Mouse (Mus musculus) spleen, adult 2 months (tissue): ENCODE results near the gene Ppan. TPM values are rescaled to one million over a fixed set of nuclear protein-coding genes. Genes with fewer than 3 reads are reported as not detected.
A peak's percentile ranks its signal among the peaks of the same experiment; 100 is the strongest.

ENCODE experiments used
- DNase-seq, 2 experiments: peaks; one replicate each; pipeline versions ENCODE4 v3.0.0 to v3.0.0-alpha.2; 2012 to 2021; ENCODE audit warnings: low spot score in 2 of 2, low read depth in 1 of 2
- H3K27ac ChIP-seq: fragments of 200-500 bp; 2 replicates; pipeline ENCODE4 v1.5.1; 2012; ENCODE audit warnings: low read length, inconsistent platforms; ENCODE audit not compliant: insufficient read depth
- H3K27me3 ChIP-seq: fragments of 200-500 bp; 2 replicates; pipeline ENCODE4 v1.6.1; 2012; ENCODE audit warnings: mild to moderate bottlenecking, moderate library complexity, low read length, inconsistent platforms; ENCODE audit not compliant: control insufficient read depth, insufficient read depth
- H3K36me3 ChIP-seq: fragments of 200-500 bp; 2 replicates; pipeline ENCODE4 v1.6.1; 2012; ENCODE audit warnings: mild to moderate bottlenecking, low read length, inconsistent platforms; ENCODE audit not compliant: control insufficient read depth, insufficient read depth
- H3K4me1 ChIP-seq: fragments of 200-500 bp; 2 replicates; pipeline ENCODE4 v1.6.1; 2011; ENCODE audit warnings: inconsistent platforms; ENCODE audit not compliant: control insufficient read depth, insufficient read depth, insufficient read length
- H3K4me3 ChIP-seq: fragments of 200-500 bp; 2 replicates; pipeline ENCODE4 v1.5.1; 2011; ENCODE audit warnings: mild to moderate bottlenecking, inconsistent platforms; ENCODE audit not compliant: insufficient read depth, insufficient read length; ENCODE audit errors: extremely low read depth
- CTCF ChIP-seq: fragments of 200-500 bp; IDR thresholded peaks from 2 replicates; pipeline ENCODE4 v1.5.1; 2011; ENCODE audit warnings: mild to moderate bottlenecking, inconsistent platforms; ENCODE audit not compliant: insufficient read depth, insufficient read length, insufficient replicate concordance; ENCODE audit errors: extremely low read depth
- POLR2A ChIP-seq: fragments of 200-500 bp; IDR thresholded peaks from 2 replicates; pipeline ENCODE4 v1.6.1; 2011; ENCODE audit warnings: low read depth, low read length, inconsistent platforms
- WGBS: fragments of 180-500 bp; shearing (Covaris S2); methylation state at CpG from one replicate; pipeline ENCODE4 v1.1.7; 2018; 5-methylcytosine and 5-hydroxymethylcytosine counted together
- polyA plus RNA-seq: library from polyadenylated mRNA; depleted of rRNA; stranded (reverse); fragments of >200 nt; gene quantifications from 2 replicates; pipeline ENCODE4 v1.2.3, GENCODE M21; 2012

The Ppan gene
- polyA plus RNA-seq, 1 experiment, result 116 TPM

- Histone ChIP-seq H3K36me3 (peaks cover 28% of the 10 kb centered on the region), H3K27ac (no peak overlapping the region; the same call in 1 of the 2 replicates), H3K27me3 (no peaks in the 10 kb centered on the region), H3K4me3 (peak overlapping the region; percentile 83), H3K4me1 (peaks cover 5% of the 10 kb centered on the region; the same call in 1 of the 2 replicates)
- no peak for DNase-seq
- WGBS, result 4% methylated on average over 38 of the region's 39 CpGs
- no peak for TF ChIP-seq CTCF
- no peak for TF ChIP-seq POLR2A
Measured at GRCm38 (mm10) chr9:20897736-20898510, 9.9 kb downstream of the Ppan start.

DNA sequence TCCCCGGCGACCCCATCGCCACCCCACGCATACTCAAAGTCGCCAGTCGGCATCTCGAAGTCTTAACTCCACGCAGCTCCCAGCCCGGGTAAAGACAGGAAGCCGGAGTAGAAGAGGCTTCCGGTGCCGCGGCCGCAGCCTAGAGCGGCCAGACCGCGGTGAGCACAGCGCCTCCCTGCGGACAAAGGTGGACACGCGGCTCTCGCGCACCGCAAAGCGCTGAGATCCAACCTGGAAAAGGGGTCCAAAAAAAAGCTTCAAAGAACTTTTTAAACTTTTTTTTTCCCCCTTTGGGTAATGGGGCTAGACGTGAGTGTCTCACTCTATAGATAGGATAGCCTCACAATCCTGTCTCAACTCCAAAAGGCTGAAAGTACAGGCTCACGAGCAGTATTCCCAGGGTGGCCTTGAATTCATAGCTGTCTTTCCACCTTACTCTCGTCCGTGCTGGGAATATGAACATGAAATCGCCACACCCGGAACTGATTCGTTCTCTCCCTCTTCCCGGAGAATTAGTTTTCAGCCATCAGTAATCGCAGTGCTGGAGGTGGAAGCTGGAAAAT is 10.6 kb downstream of the Ppan start, which contains the start of gene Eif3g:
Eif3g (minus strand) TSS at position 113 of the 563 bp plus-strand sequence.
- peaks cover 24% of the 10 kb centered on the region for H3K36me3 ChIP-seq
- TF ChIP-seq CTCF (peak; percentile 96), POLR2A (peak; percentile 48)
- peaks cover 5% of the 10 kb centered on the region; the same call in 1 of the 2 replicates for H3K4me1 ChIP-seq
- H3K27me3 ChIP-seq, result no peaks in the 10 kb centered on the region
- H3K4me3 ChIP-seq, result peak within 1 kb of the TSS; percentile 83
- peak; percentile 74 to 77 for DNase-seq
- H3K27ac ChIP-seq, result no peak within 1 kb of the TSS; the same call in 1 of the 2 replicates
- 7% methylated on average over 34 of the region's 34 CpGs for WGBS

DNA sequence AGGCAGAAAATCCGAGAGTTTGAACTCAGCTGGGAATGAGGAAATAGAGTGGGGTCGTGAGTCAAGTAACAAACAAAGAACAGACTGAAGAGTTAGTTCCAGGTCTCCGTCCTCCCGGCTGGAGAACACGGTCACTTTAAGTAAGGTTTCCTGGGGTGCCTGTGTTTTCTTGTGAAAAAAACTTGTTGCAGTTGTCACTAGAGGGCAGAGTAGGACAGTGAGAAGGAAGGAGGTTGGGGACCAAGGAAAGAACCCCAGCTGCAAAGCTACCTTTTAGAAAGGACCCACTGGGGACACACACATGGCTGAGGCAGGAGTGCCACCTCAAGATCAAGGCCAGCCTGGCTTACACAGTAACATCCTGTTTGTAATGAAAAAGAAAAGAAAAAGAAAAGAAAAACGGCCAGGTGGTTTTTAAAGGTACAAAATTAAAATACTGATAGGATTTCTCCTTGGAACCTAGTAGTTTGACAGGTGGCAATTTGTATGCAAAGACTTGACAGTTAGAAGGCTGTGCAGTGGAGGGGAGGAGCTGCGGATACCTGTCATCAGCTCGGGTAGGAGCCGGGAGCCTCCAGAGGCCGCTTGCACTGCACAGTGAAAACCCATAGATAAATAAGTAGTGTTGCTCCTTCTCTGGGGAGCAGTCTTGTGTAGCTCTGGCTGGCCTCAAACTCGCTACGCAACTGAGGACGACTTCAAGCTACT is 13.6 kb downstream of the Ppan start:
- peak; percentile 23 to 38 for DNase-seq

GRCm38 (mm10) chr9:20902174-20902491 is 14.2 kb downstream of the Ppan start:
- TF ChIP-seq CTCF, result no peak
- no peak for TF ChIP-seq POLR2A
- no peak overlapping the region for H3K27ac ChIP-seq
- no peaks in the 10 kb centered on the region for H3K27me3 ChIP-seq
- peaks cover 5% of the 10 kb centered on the region; the same call in 1 of the 2 replicates for H3K4me1 ChIP-seq
- H3K4me3 ChIP-seq, result no peak overlapping the region
- WGBS, result 46% methylated on average over 6 of the region's 6 CpGs
- DNase-seq, result no peak
- peaks cover 9% of the 10 kb centered on the region for H3K36me3 ChIP-seq

More for the DNA sequence above, 13.6 kb downstream of the Ppan start:
- TF ChIP-seq CTCF, result peak; percentile 64; the same call in 1 of the 2 replicates
- TF ChIP-seq POLR2A, result no peak
- Histone ChIP-seq H3K4me3 (no peak overlapping the region), H3K27me3 (no peaks in the 10 kb centered on the region), H3K36me3 (peaks cover 5% of the 10 kb centered on the region), H3K27ac (no peak overlapping the region), H3K4me1 (peaks cover 5% of the 10 kb centered on the region; the same call in 1 of the 2 replicates)
- 13% methylated on average over 13 of the region's 13 CpGs for WGBS

DNA sequence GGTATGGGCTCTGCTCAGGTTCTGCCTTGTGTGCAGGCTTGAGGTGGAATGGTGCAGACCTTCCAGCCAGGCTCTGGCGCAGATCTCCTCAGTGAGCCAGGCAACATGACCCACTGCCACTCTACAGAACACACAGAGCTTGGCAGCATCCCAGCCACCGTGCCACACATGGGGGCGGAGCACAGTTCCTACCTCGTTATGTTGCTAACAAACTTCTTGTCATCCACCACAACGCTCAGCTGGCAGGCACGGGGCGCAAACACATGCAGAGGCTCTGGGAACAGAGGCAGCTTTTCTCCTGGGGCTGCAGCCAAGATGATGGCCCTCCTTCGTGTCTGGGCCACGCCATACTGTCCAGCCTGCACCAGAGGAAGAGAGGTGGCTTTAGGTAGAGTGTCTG is 22.0 kb downstream of the Ppan start:
- WGBS, result 94% methylated on average over 9 of the region's 9 CpGs
- no peak for DNase-seq
- Histone ChIP-seq H3K27ac (no peak overlapping the region), H3K4me1 (no peaks in the 10 kb centered on the region), H3K36me3 (peaks cover 73% of the 10 kb centered on the region), H3K27me3 (no peaks in the 10 kb centered on the region), H3K4me3 (no peak overlapping the region)
- TF ChIP-seq POLR2A (no peak), CTCF (no peak)

DNA sequence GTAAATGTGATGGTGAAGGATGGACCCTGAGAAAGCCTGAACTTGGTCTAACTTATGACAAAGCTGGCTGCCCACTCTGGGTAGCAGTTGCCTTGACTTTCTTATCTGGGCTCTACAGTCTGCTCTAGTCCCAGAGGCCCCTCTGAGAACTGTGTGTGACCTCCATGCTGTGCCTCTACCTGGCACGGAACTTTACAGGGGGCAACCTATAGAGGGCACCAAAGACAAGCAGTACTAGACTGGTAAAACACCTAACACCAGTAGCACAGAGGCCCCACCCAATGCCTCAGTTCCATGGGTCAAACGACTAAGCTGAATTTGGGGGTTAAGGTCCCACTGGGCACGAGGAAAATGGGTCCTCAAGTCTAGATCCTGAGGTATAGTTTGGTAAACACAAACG is 28.2 kb downstream of the Ppan start:
- H3K27me3 ChIP-seq, result no peaks in the 10 kb centered on the region
- no peak overlapping the region for H3K27ac ChIP-seq
- no peak overlapping the region for H3K4me3 ChIP-seq
- WGBS, result 76% methylated on average over 4 of the region's 4 CpGs
- no peak for TF ChIP-seq POLR2A
- TF ChIP-seq CTCF, result peak; percentile 31; the same call in 1 of the 2 replicates
- DNase-seq, result peak; percentile 15 to 26
- no peaks in the 10 kb centered on the region for H3K4me1 ChIP-seq
- peaks cover 61% of the 10 kb centered on the region for H3K36me3 ChIP-seq
